Mouse (Mus musculus): ENCODE measurements around the gene Tob2.

GRCm38 (mm10) chr15:81818404-81818803 is 40.2 kb downstream of the Tob2 start:
- TF ChIP-seq CTCF (IDR thresholded peaks at IDR 0.05; ENCODE audit: low read depth), result no peak
- no peak for TF ChIP-seq EP300 (IDR thresholded peaks at IDR 0.05; ENCODE audit: low read depth)

Measured in liver, postnatal 0 days (tissue).